Mouse (Mus musculus): ENCODE results near the gene Tnxb.

Gene Tnxb

DNA sequence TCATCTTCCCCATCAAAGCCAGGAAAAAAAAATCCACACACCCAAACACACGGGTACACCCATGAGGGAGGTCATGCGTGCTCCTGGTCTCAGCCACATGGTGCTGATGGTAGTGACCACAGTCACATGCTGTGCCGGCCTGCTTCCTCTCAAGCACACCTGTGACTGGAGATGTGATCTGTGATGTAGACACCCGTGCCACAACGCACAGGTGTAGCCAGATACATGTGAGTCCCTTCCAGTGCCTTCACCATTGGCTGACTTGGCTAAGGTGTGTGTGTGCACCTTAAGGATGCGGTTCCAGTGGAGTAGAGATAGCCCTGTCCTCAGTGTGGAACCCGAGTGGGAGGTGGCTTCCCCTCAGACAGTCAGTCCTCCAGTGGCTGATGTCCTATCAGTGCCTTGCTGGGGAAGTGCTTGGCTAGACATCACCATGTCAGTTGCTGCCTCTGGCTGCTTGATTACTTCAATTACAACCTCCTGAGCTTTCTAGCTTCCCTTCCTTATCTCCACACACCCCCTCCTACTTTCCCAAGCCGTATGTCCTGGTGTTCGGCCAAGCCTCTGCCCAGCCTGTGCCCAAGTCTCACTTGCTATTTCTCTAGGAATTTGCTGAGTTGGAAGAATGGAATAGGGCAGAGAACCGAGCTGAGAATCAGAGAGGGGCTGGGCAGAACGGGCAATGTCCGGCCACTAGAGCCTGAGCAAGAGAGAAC lies 11.0 kb upstream of the Tnxb start:
- no peak for DNase-seq (ENCODE audit: low spot score in 2 of 2)

DNA sequence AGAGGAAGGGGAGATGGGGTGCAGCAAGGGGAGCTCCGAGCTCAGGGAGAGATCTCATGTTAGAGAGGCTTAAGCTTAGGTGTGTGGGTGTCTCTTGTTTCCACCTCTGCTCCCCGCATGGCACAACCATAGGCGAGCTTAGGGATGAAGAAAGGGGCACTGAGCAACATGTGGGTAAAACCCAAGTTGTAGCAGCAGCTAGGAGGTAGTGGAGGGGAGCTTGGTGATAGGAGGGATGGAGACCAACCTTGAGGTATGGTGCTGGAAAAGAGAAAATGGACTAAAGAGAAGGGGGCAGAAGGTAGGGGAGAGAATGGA lies 10.5 kb upstream of the Tnxb start:
- no peak for DNase-seq (ENCODE audit: low spot score in 2 of 2)

DNA sequence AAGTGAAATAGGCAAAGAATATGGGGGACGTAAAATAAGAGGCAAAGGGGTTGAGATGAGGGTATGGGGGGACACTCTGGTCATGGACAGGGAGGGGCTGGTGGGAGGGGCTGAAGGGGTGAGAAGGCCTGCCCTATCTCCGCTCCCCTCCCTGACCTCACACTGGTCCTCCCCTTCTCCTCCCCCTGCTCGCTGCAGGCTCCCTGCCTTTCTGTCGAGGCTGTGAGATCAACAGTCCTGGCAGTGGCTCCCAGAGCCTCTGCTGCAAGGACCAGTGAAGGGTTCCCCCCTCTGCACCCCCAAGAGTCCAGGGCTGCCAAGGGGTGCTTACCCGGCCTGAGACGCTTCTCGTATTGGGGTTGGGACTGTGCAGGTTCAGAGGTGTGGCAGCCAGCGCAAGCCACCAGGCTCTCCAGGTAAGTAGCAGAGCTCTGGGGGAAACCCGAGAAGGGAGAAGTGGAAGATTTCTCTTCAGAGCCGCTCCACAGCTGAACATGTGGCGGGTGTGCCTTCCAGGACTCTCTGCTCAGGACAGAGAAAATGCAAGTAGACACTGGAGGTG lies 10.0 kb upstream of the Tnxb start:
- DNase-seq (ENCODE audit: low spot score in 2 of 2) = no peak

DNA sequence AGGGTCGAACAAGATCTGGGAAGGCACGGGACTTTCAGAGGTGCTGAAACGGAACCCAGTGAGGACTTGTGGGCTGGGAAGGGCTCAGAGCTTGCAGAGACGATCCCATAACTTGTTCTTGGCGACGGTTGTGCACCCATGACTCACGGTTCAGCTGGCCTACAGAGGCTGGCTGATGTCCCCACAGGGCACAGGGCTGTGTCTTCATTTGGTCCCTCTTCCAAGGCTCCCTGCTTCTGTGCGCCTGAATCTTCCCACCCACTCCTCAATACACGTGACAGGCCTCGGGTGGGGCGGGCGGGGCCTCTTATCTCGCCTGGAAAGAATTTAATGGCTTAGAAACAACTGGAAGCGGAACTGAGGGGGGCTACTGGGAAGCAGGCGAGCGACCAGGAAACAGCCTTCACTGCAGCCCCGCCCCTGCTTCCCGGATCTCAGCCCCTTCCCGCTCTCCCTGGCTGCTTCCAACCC lies 9.2 kb upstream of the Tnxb start:
- DNase-seq (ENCODE audit: low spot score in 2 of 2) = no peak

DNA sequence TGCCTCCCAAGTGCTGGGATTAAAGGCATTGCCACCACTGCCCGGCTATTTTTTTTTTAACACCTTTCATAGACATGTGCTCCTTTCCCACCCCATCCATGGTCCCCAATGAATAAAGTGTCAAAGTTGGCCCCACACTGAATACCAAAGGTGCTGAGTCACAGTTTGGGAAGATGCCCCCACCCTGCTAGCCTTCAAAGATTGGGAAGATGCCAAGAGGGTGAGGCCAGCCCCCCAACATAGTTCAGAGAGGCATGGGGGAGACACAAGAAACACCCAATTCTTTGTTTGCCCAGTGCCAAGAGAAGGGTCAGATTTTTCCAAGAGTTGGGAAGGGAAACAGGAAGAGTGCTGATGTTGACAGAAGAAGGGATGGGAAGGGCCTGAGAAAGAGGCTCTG lies 7.9 kb upstream of the Tnxb start:
- no peak for DNase-seq (ENCODE audit: low spot score in 2 of 2)

DNA sequence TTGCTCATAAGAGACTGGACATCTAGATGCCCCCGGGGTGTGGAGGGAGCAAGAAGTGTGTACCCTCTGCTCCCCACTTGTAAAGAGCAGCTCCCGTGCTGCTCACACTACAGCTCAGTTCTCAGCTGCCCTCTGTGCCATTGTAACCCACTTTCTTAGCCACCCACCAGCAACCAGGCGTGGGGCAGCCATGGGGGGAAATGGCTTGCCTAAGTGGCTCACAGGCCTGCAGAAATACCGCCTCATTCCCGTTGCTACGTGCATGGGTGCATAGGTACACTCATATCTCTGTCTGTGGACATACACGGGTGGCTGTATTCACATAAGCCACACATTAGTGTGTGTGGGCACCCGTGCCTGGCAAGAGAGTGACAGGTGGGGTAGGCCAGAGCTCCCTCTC lies 7.4 kb upstream of the Tnxb start:
- no peak for DNase-seq (ENCODE audit: low spot score in 2 of 2)

DNA sequence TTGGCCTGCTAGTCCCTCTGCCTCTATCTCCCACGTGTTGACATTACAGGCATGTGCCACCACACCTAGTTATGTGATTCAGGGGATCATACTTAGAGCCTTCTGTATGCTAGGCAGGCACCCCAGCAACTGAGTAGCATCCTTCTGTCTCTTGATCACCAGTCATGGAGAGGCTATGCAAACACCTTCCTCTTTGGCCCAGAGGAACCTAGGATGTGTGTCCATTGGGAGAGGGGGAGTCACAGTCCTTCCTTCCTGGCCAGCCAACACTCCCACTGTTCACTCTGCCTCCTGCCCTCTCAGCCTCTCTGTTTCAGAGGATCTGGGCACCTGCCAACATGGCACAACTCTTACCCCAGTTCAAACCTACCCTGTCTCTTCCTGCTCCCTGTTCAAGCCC lies 6.8 kb upstream of the Tnxb start:
- no peak for DNase-seq (ENCODE audit: low spot score in 2 of 2)

DNA sequence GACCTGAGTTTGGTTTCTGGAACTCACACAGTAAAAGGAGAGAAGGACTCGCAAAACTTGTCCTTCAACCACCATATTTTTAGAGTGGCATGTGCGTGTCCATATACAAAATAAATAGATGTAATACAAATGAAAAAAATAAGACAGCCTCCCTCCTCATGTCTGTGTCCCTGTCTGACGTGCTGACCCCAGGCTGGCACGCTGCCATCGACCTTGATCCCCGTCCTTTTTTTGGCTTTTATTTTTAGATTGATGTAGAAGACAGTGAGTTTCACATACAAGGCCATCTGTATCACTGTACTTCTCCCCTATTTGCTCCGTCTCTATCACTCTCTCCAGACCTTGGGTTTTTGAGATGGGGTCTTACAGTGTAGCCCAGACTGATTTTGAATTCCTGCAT lies 5.9 kb upstream of the Tnxb start:
- no peak for DNase-seq (ENCODE audit: low spot score in 2 of 2)

DNA sequence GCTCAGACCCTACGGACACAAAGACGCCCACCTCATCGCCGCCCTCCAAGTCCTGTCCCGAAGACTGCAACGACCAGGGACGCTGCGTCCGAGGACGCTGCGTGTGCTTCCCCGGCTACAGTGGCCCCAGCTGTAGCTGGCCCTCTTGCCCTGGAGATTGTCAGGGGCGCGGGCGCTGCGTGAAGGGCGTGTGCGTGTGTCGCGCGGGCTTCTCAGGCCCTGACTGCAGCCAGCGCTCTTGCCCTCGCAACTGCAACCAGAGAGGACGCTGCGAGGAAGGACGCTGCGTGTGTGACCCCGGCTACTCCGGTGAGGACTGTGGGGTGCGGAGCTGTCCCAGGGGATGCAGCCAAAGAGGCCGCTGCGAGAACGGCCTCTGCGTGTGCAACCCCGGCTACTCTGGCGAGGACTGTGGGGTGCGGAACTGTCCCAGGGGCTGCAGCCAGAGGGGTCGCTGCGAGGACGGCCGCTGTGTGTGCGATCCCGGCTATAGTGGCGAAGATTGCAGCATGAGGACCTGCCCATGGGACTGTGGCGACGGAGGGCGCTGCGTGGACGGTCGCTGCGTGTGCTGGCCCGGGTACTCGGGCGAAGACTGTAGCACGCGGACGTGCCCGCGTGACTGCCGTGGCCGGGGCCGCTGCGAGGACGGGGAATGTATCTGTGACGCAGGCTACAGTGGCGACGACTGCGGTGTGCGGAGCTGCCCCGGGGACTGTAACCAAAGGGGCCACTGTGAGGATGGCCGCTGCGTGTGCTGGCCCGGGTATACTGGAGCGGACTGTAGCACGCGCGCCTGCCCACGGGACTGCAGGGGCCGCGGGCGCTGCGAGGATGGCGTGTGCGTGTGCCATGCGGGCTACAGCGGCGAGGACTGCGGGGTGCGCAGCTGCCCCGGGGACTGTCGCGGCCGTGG lies 1.1 kb downstream of the Tnxb start:
- no peak for DNase-seq (ENCODE audit: low spot score in 2 of 2)

DNA sequence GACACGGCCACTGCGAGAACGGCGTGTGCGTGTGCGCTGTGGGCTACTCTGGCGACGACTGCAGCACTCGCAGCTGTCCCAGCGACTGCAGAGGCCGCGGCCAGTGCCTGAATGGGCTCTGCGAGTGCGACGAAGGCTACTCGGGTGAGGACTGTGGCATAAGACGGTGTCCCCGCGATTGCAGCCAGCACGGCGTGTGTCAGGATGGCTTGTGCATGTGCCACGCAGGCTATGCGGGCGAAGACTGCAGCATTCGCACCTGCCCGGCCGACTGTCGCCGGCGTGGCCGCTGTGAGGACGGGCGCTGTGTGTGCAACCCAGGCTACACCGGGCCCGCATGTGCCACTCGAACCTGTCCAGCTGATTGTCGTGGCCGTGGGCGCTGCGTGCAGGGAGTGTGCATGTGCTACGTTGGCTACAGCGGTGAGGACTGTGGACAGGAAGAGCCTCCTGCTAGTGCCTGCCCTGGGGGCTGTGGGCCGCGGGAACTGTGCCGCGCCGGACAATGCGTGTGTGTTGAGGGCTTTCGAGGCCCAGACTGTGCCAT lies 2.0 kb downstream of the Tnxb start:
- no peak for DNase-seq (ENCODE audit: low spot score in 2 of 2)

DNA sequence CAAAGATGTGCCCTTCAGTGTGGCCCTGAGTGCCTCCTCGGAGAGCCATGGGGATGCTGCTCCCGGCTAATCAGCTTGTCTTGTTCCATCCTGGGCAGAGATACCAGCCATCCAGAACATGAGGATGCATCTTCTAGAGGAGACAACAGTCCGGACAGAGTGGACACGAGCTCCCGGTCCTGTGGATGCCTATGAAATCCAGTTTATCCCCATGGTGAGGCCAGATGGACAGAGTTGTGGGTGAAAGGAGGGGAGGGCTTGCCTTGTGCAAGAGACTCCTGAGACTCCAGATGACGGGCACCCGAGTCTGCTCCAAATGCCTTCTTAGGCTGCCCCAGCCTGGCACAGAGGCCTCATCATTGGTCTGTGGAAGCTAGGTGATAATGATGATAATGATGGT lies 2.8 kb downstream of the Tnxb start:
- DNase-seq (ENCODE audit: low spot score in 2 of 2) = no peak

DNA sequence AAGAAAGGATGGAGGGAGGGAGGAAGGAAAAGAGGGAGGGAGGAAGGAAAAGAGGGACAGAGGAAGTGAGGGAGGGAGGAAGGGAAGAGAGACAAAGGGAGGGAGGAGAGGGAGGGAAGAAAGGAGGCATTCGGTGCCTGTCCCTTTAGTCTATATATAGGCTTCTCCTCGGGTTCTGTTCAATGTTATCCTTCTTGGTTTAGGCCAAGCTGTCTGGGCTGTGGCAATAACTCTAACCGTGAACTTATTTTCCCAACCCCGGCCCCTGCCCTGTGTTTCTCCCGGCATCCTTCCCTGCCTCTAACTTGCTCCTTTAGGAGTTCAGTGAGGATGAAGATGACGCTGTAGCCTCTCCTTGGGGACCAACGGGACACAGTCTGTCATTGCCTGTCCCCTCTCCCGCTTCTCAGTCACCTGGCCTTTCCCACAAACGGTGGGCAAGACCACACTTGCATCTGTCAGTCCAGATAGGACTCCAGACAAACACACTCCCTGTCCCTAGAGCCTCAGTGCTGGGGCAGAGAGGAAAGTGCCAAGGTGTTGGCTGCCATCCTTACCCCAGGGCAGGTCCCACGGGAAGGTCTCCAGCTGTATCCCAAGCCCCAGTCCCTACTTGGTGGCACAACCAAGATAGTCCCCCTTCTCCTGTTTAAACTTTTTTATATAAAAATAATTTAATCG lies 4.3 kb downstream of the Tnxb start:
- DNase-seq (ENCODE audit: low spot score in 2 of 2) = no peak

DNA sequence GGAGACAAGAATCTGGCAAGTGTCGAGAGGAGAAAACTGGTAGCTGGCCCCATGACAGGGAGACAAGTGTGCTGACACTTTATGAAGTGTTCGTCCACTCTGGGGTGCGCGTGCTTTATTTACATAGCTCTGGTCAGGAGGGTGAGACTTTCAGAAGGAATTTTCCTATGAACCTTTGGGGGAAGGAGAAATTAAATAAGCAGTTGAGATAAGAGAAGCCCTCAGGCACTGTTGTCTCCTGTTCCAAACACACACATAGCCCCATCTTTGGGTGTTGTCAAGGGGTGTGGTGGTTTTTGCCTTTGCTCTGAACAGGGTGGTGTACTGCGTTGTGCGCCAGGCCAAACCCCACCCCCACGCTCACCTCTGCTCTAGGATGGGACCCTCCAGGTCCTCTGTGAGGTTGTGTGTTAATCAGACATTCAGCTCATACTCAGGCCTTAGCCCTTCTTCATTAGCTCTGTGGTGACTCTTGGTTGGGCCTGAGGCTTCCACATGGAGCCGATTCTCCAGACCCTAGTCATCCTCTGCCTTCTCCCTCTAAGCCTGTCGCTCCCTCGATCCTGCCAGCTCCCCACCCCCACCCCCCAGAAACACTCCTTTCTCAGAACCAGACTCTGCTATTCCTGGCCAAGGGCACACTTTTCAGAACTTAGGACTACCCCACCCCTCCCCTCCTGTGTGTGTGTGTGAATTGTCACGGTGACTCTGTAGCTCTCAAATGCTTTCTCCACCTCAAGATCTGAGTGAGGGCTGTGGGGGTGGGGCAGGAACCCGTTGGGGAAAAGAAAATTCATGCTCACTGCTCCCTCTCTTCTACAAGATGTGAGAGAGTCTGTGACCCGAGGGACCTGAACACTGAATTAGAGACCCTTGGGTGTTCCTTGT lies 5.1 kb downstream of the Tnxb start:
- DNase-seq (ENCODE audit: low spot score in 2 of 2) = no peak

DNA sequence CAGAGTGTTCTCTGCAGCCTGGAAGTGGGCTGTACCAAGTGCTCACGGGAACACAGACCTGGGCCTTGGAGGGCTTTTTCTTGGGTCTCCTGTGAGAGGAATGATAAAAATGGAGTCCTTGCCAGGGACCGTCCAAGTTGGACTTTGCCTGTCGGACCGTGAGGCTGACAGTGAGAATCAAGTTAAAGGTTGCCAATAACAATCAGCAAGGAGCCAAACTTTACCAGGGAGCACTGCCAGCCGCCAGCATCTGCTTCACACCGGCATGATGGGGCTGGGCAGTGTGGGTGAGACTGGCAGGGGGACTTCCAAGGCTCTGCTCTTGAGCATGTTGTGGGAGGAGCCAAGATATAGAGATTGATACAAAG lies 5.7 kb downstream of the Tnxb start:
- DNase-seq (ENCODE audit: low spot score in 2 of 2) = no peak

DNA sequence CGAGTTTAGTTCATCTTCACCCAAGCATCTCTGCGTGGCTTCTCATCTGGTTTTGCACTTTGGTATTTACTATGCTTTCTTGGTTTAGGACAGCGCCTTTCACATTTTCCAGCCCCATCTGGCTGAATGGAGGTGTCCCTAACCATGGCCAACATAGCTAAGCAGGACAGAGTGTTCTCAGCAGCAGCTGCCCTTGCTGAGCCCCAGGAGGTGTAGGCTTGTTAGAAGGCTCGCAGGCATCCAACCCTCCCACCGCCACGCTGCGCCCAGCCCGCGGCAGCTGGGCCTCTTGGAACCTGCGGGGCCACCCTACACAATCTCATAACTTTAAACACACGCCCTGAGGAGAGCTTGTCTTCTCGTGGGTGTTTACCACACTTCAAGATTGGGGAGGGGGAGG lies 6.3 kb downstream of the Tnxb start:
- DNase-seq (ENCODE audit: low spot score in 2 of 2) = no peak

DNA sequence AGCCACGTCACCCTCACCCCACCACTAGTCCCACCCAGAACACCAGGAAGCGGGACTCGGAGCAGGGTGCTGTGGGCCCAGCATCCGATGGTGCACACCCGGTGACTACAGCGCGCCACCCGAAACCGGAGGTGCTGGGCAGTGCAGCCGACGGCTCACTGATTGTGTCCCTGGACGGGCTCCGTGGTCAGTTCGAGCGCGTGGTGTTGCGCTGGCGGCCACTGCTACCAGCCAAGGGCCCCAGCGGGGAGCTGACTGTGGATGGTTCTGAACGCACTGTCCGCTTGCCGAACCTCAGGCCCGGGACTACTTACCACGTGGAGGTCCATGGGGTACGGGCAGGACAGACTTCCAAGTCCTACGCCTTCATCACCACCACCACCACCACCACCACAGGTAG lies 9.9 kb downstream of the Tnxb start:
- DNase-seq (ENCODE audit: low spot score in 2 of 2) = no peak

DNA sequence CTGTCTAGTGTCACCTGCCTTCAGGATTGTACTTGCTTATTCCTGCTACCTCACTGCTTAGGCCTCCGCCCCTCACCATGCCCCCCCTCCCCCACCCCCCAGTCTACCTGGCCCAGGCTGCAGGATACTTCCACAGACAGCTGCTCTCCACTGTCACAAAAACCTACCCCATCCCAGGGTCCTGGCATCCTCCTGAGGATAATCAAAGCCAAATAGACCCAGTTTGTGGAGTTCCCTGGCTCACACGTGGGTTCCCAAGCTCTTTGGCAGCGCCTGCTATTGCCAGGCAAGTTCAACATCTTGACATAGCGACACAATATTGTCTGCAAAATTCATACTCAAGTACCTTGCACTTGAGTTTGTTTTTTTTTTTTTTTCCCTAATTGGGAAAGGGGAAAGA lies 10.3 kb downstream of the Tnxb start:
- DNase-seq (ENCODE audit: low spot score in 2 of 2) = no peak

DNA sequence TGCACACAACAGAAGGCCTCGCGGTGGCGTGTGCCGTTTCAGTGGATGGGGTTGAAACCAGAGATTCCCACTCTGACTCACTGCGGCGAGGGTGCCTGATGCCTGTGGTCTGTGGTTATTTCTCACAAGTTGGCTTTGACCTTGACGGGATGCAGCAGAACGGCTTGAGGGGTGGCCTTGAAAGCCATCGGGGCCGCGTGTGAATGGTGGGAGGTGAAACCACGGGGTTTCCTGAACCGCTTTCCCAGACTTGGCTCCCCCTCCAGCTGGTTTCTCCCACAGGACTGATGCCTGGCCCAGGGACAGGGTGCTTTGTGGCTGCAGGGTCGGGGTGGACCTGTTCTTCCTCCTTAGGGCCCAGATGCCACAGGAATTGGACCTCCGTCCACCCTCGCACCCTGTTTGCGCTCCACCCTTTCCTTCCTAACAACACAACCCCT lies 10.8 kb downstream of the Tnxb start:
- no peak for DNase-seq (ENCODE audit: low spot score in 2 of 2)

DNA sequence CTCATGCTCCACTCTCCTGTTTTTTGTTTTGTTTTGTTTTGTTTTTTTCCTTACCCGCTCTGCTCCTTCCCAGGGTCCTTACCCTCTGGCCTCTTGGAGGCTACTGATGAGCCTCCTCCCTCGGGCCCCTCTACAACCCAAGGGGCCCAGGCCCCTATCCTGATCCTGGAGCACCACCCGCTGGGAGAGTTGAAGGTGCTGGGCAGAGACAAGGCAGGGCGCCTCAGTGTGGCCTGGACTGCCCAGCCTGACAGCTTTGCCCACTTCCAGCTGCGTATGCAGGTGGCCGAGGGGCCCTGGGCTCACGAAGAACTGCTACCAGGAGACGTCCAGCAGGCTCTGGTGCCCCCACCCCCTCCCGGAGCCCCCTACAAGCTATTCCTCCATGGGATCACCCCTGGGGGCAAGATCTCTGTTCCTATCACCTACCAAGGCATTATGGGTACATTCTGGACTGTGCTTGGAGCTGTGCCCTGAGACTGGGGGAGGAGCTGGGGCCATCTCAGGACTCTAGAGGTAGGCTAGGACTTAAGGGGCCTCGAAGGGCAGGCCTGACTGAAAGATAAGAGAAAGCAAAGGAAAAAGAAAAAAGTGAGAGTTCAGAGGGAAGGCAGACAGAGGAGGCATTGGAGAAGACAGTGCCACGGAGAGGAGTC lies 11.7 kb downstream of the Tnxb start:
- DNase-seq (ENCODE audit: low spot score in 2 of 2) = no peak

DNA sequence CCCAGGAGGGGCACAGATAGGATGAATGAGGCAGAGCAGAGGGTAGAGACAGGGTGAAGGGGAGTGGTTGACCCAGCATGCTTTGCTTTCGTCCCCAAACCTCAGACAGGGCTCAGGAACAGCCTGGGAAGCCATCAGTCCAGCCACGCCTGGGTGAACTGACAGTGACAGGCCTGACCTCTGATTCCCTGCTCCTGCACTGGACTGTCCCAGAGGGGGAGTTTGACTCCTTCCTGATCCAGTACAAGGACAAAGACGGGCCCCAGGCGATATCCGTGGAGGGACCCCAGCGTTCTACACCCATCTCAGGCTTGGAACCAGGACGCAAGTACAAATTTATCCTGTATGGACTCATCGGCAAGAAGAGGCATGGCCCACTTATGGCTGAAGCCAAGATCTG lies 12.8 kb downstream of the Tnxb start:
- DNase-seq (ENCODE audit: low spot score in 2 of 2) = no peak
